Mouse (Mus musculus) stomach, postnatal 0 days (tissue): ENCODE measurements around the gene Anxa6.

Source experiments
- CTCF ChIP-seq: IDR thresholded peaks from 2 replicates; pipeline ENCODE4 v1.5.1; 2016; ENCODE audit warnings: antibody characterized with exemption, low read depth, mild to moderate bottlenecking, moderate library complexity
- EP300 ChIP-seq: optimal IDR thresholded peaks from 2 replicates; pipeline ENCODE3; 2016; ENCODE audit warnings: antibody characterized with exemption

- TF ChIP-seq EP300 (no peak), CTCF (no peak)
Measured at GRCm38 (mm10) chr11:54962810-54963209, 70.4 kb downstream of the Anxa6 start, which contains the start of gene Tnip1.
